Comparison of ENCODE assay signal across 9 mouse cellular contexts in genomic region chr9:66938836-66939235, GRCm38 (mm10). TPM values are rescaled to one million over a fixed set of nuclear protein-coding genes. Genes with fewer than 3 reads are reported as not detected.
A peak's percentile ranks its signal among the peaks of the same experiment; 100 is the strongest.
DNase-seq lines count a peak whose midpoint lies in the region; ATAC-seq and TF ChIP-seq lines count a peak whose summit lies in the region.
"Had no signal": no experiment of that assay in that cellular context is flagged by ENCODE, and none has a peak within 500 bp of the region (broad histone marks: within the 10 kb centered on the region; RNA-seq: fewer than 3 reads in every experiment).

No protein-coding gene starts in this region.

- no peaks in the 10 kb centered on the region for H3K36me3 ChIP-seq in kidney, embryonic 14.5 days (ENCODE audit: control insufficient read depth, insufficient read depth, low read length)
- no peaks in the 10 kb centered on the region for H3K36me3 ChIP-seq in kidney, embryonic 15.5 days
- H3K36me3 ChIP-seq in ES-Bruce4 (ENCODE audit: control insufficient read depth, insufficient read depth, low read length, poor library complexity, severe bottlenecking): no peaks in the 10 kb centered on the region
- H3K36me3 ChIP-seq in limb, embryonic 14.5 days (ENCODE audit: control insufficient read depth, insufficient read depth, low read length): no peaks in the 10 kb centered on the region

- no peaks in the 10 kb centered on the region for H3K27me3 ChIP-seq in kidney, embryonic 14.5 days (ENCODE audit: control insufficient read depth, insufficient read depth, low read length)
- no peaks in the 10 kb centered on the region for H3K27me3 ChIP-seq in kidney, embryonic 15.5 days
- no peaks in the 10 kb centered on the region for H3K27me3 ChIP-seq in ES-Bruce4 (ENCODE audit: control insufficient read depth, insufficient read depth, low read length, poor library complexity, severe bottlenecking)
- H3K27me3 ChIP-seq in limb, embryonic 14.5 days (ENCODE audit: control insufficient read depth, insufficient read depth, low read length): no peaks in the 10 kb centered on the region

- no peaks in the 10 kb centered on the region for H3K9me3 ChIP-seq in kidney, embryonic 14.5 days (ENCODE audit: control insufficient read depth, low read length)
- H3K9me3 ChIP-seq in kidney, embryonic 15.5 days (replicated peaks): no peaks in the 10 kb centered on the region
- H3K9me3 ChIP-seq in ES-Bruce4 (replicated peaks; ENCODE audit: control insufficient read depth, insufficient read depth, low read length, poor library complexity, severe bottlenecking): no peaks in the 10 kb centered on the region
- H3K9me3 ChIP-seq in limb, embryonic 14.5 days (ENCODE audit: control insufficient read depth, low read length): no peaks in the 10 kb centered on the region

- WGBS in kidney, embryonic 14.5 days: 7% methylated on average over 4 of the region's 4 CpGs
- 6% methylated on average over 4 of the region's 4 CpGs for WGBS in kidney, embryonic 15.5 days
- WGBS in limb, embryonic 14.5 days: 7% methylated on average over 4 of the region's 4 CpGs

- H3K9ac ChIP-seq in kidney, embryonic 14.5 days (ENCODE audit: low read depth, low read length): no peak overlapping the region
- no peak overlapping the region for H3K9ac ChIP-seq in kidney, embryonic 15.5 days
- no peak overlapping the region for H3K9ac ChIP-seq in ES-Bruce4 (ENCODE audit: low read depth, poor library complexity, severe bottlenecking)
- no peak overlapping the region for H3K9ac ChIP-seq in limb, embryonic 14.5 days (ENCODE audit: low read depth, low read length, severe bottlenecking)

- H3K4me2 ChIP-seq in kidney, embryonic 14.5 days (replicated peaks; ENCODE audit: low read depth, low read length): no peak overlapping the region
- H3K4me2 ChIP-seq in kidney, embryonic 15.5 days: no peak overlapping the region
- H3K4me2 ChIP-seq in limb, embryonic 14.5 days (replicated peaks; ENCODE audit: low read depth, low read length, severe bottlenecking): no peak overlapping the region

- no peak overlapping the region for H3K27ac ChIP-seq in kidney, embryonic 14.5 days (ENCODE audit: low read depth, low read length)
- no peak overlapping the region for H3K27ac ChIP-seq in kidney, embryonic 15.5 days
- H3K27ac ChIP-seq in ES-Bruce4 (ENCODE audit: insufficient read depth, low read length): no peak overlapping the region
- H3K27ac ChIP-seq in limb, embryonic 14.5 days (replicated peaks; ENCODE audit: low read depth, low read length): no peak overlapping the region

- no peak for TF ChIP-seq EP300 in ES-Bruce4 (IDR thresholded peaks at IDR 0.05; ENCODE audit: insufficient read depth, low read depth, low read length)

- TF ChIP-seq POLR2A in ES-Bruce4 (IDR thresholded peaks at IDR 0.05; ENCODE audit: insufficient read depth, low read length): no peak
- TF ChIP-seq POLR2A in limb, embryonic 14.5 days (IDR thresholded peaks at IDR 0.05; ENCODE audit: borderline replicate concordance, extremely low read depth, insufficient read depth, insufficient read length): no peak

- peak; percentile 35 for ATAC-seq in kidney, embryonic 14.5 days (ENCODE audit: low FRiP score, low TSS enrichment)
- no peak for ATAC-seq in kidney, embryonic 15.5 days (replicated peaks; ENCODE audit: low FRiP score)
- ATAC-seq in erythroblast, adult 5-6 weeks (replicated peaks; ENCODE audit: low FRiP score, poor library complexity, severe bottlenecking): peak; percentile 80
- ATAC-seq in limb, embryonic 14.5 days (ENCODE audit: low FRiP score, low read depth): no peak

- H3K4me1 ChIP-seq in kidney, embryonic 14.5 days (ENCODE audit: control insufficient read depth, insufficient read depth, low read length): no peaks in the 10 kb centered on the region
- H3K4me1 ChIP-seq in kidney, embryonic 15.5 days: no peaks in the 10 kb centered on the region
- H3K4me1 ChIP-seq in ES-Bruce4 (ENCODE audit: control insufficient read depth, insufficient read depth, low read length): no peaks in the 10 kb centered on the region
- H3K4me1 ChIP-seq in limb, embryonic 14.5 days (ENCODE audit: control insufficient read depth, insufficient read depth, low read length): no peaks in the 10 kb centered on the region

- DNase-seq in adrenal gland, postnatal 36 days: peak; percentile 12 to 62
- DNase-seq in limb, embryonic 14.5 days (ENCODE audit: low spot score): peak; percentile 73
- DNase-seq in retina, postnatal 1 day: peak; percentile 90
- no peak for DNase-seq in right cerebral cortex, postnatal 25 days

- peak; percentile 24 for TF ChIP-seq CTCF in ES-Bruce4 (IDR thresholded peaks at IDR 0.05; ENCODE audit: low read depth, low read length)

- no peak overlapping the region for H3K4me3 ChIP-seq in kidney, embryonic 14.5 days (ENCODE audit: low read length)
- H3K4me3 ChIP-seq in kidney, embryonic 15.5 days (replicated peaks): no peak overlapping the region
- H3K4me3 ChIP-seq in ES-Bruce4 (ENCODE audit: low read depth, low read length): no peak overlapping the region
- no peak overlapping the region for H3K4me3 ChIP-seq in limb, embryonic 14.5 days (replicated peaks; ENCODE audit: low read length)
- H3K4me3 ChIP-seq: myocyte had no signal

RNA-seq across cellular contexts. Expression of gene Rps27l, which starts 7.0 kb away (rescaled TPM):
- 724 and 1,042 TPM in 2 replicates for polyA plus RNA-seq in kidney, embryonic 14.5 days (2014; fragmentation: Nextera tagmentation; extraction: Ambion mirVana)
- 708 and 821 TPM in 2 replicates for polyA plus RNA-seq in kidney, embryonic 15.5 days (2015; fragmentation: Nextera tagmentation; extraction: Ambion mirVana)
- 880 and 921 TPM in 2 replicates for polyA plus RNA-seq in ES-Bruce4 (2011; ENCODE audit: insufficient read depth, insufficient read length, low read depth, missing spikeins)
- total RNA-seq in adrenal gland, postnatal 36 days (2021): 100 to 1,000 TPM; 270 to 313 TPM
- total RNA-seq in erythroblast, adult 5-6 weeks (2015; ENCODE audit: low replicate concordance): 102 and 125 TPM in 2 replicates
- 23.7 and 43.2 TPM in 2 replicates for total RNA-seq in erythroblast, adult 5-6 weeks (2017; ENCODE audit: low replicate concordance)
- 196 and 292 TPM in 2 replicates for polyA plus RNA-seq in limb, embryonic 14.5 days (2012; rRNA removed)
- polyA plus RNA-seq in limb, embryonic 14.5 days (2014; fragmentation: Nextera tagmentation; extraction: Ambion mirVana): 596 and 633 TPM in 2 replicates

RNA-seq across cellular contexts. Expression of gene Rab8b, which starts 19.3 kb away (rescaled TPM):
- polyA plus RNA-seq in kidney, embryonic 14.5 days (2014; fragmentation: Nextera tagmentation; extraction: Ambion mirVana): 18.0 and 27.3 TPM in 2 replicates
- 24.4 and 26.4 TPM in 2 replicates for polyA plus RNA-seq in kidney, embryonic 15.5 days (2015; fragmentation: Nextera tagmentation; extraction: Ambion mirVana)
- polyA plus RNA-seq in ES-Bruce4 (2011; ENCODE audit: insufficient read depth, insufficient read length, low read depth, missing spikeins): 10.8 and 11.2 TPM in 2 replicates
- total RNA-seq in adrenal gland, postnatal 36 days (2021): 10 to 100 TPM; 18.9 to 21.9 TPM
- total RNA-seq in erythroblast, adult 5-6 weeks (2015; ENCODE audit: low replicate concordance): 41.3 and 62.1 TPM in 2 replicates
- total RNA-seq in erythroblast, adult 5-6 weeks (2017; ENCODE audit: low replicate concordance): 99.4 and 106 TPM in 2 replicates
- polyA plus RNA-seq in limb, embryonic 14.5 days (2012; rRNA removed): 14.3 and 15.1 TPM in 2 replicates
- 15.4 and 16.8 TPM in 2 replicates for polyA plus RNA-seq in limb, embryonic 14.5 days (2014; fragmentation: Nextera tagmentation; extraction: Ambion mirVana)

RNA-seq across cellular contexts. Expression of gene Lactb, which starts 36.4 kb away (rescaled TPM):
- 20.6 and 23.4 TPM in 2 replicates for polyA plus RNA-seq in kidney, embryonic 14.5 days (2014; fragmentation: Nextera tagmentation; extraction: Ambion mirVana)
- 14.4 and 17.4 TPM in 2 replicates for polyA plus RNA-seq in kidney, embryonic 15.5 days (2015; fragmentation: Nextera tagmentation; extraction: Ambion mirVana)
- 11.8 and 12.2 TPM in 2 replicates for polyA plus RNA-seq in ES-Bruce4 (2011; ENCODE audit: insufficient read depth, insufficient read length, low read depth, missing spikeins)
- 10 to 100 TPM; 16.9 to 20.5 TPM for total RNA-seq in adrenal gland, postnatal 36 days (2021)
- 0.96 and 12.1 TPM in 2 replicates for total RNA-seq in erythroblast, adult 5-6 weeks (2015; ENCODE audit: low replicate concordance)
- total RNA-seq in erythroblast, adult 5-6 weeks (2017; ENCODE audit: low replicate concordance): 3.2 and 7.2 TPM in 2 replicates
- polyA plus RNA-seq in limb, embryonic 14.5 days (2012; rRNA removed): 8.8 and 10.1 TPM in 2 replicates
- 10.6 and 10.9 TPM in 2 replicates for polyA plus RNA-seq in limb, embryonic 14.5 days (2014; fragmentation: Nextera tagmentation; extraction: Ambion mirVana)

Comparison
In these comparisons a context has a peak if more than half of its experiments do, and no peak if none do; other contexts are left out.
1. ATAC-seq: peak in kidney, embryonic 14.5 days (single experiment) and erythroblast, adult 5-6 weeks (single experiment); none in kidney, embryonic 15.5 days (single experiment) and limb, embryonic 14.5 days (single experiment).